Comparison of ENCODE assay signal across 9 mouse cellular contexts in genomic region chr16:8674165-8674564, GRCm38 (mm10). TPM values are rescaled to one million over a fixed set of nuclear protein-coding genes. Genes with fewer than 3 reads are reported as not detected.
DNase-seq lines count a peak whose midpoint lies in the region; ATAC-seq and TF ChIP-seq lines count a peak whose summit lies in the region.
"Had no signal": no experiment of that assay in that cellular context is flagged by ENCODE, and none has a peak within 500 bp of the region (broad histone marks: within the 10 kb centered on the region; RNA-seq: fewer than 3 reads in every experiment).

No protein-coding gene starts in this region.

- no peaks in the 10 kb centered on the region for H3K36me3 ChIP-seq in midbrain, postnatal 0 days (ENCODE audit: insufficient read depth, low read length)

- H3K27ac ChIP-seq in layer of hippocampus, adult 2 months = no peak overlapping the region
- no peak overlapping the region for H3K27ac ChIP-seq in midbrain, postnatal 0 days (ENCODE audit: low read depth, low read length)

- H3K9ac ChIP-seq in midbrain, postnatal 0 days (replicated peaks; ENCODE audit: low read length, poor library complexity, severe bottlenecking) = no peak overlapping the region

- H3K4me1 ChIP-seq in midbrain, postnatal 0 days (ENCODE audit: insufficient read depth, low read length) = peaks cover 10% of the 10 kb centered on the region; the same call in 1 of the 2 replicates

- no peak overlapping the region for H3K4me3 ChIP-seq in layer of hippocampus, adult 2 months
- H3K4me3 ChIP-seq in midbrain, postnatal 0 days (ENCODE audit: low read depth, low read length) = no peak overlapping the region

- TF ChIP-seq CTCF in layer of hippocampus, adult 2 months (conservative IDR thresholded peaks at IDR 0.05) = peak; percentile 87
- peak; percentile 90 for TF ChIP-seq CTCF in midbrain, postnatal 0 days (IDR thresholded peaks at IDR 0.05)

- 3% methylated on average over 8 of the region's 8 CpGs for WGBS in midbrain, postnatal 0 days

- no peak for ATAC-seq in midbrain, postnatal 0 days (ENCODE audit: low FRiP score)

- peak in 1 of 2 experiments; percentile 61 for DNase-seq in layer of hippocampus, adult 2 months (ENCODE audit: low spot score in 2 of 2)
- DNase-seq in layer of hippocampus, adult 9-11 months = no peak
- DNase-seq in Muller cell, postnatal 12 days (ENCODE audit: inconsistent ontology term) = peak; percentile 67
- DNase-seq in embryo, embryonic 10.5 days (ENCODE audit: low spot score) = peak; percentile 87
- DNase-seq in kidney, postnatal 10 days = peak; percentile 69
- DNase-seq in midbrain, postnatal 0 days (ENCODE audit: low spot score) = peak; percentile 73
- peak; percentile 85 for DNase-seq in thymus, postnatal 0 days (ENCODE audit: low spot score)
- DNase-seq in left cerebral cortex, adult 8-10 months (ENCODE audit: low spot score in 2 of 2) = no peak

- no peaks in the 10 kb centered on the region for H3K9me3 ChIP-seq in midbrain, postnatal 0 days (ENCODE audit: low read length)

- H3K27me3 ChIP-seq in midbrain, postnatal 0 days (ENCODE audit: insufficient read depth, low read length) = no peaks in the 10 kb centered on the region

- H3K4me2 ChIP-seq in midbrain, postnatal 0 days (ENCODE audit: low read depth, low read length, poor library complexity, severe bottlenecking) = no peak overlapping the region

RNA-seq across cellular contexts. Expression of gene Carhsp1, which starts 2.2 kb away (rescaled TPM):
- total RNA-seq in layer of hippocampus, adult 2 months (2021) = 10 to 100 TPM; 22.1 to 22.4 TPM
- total RNA-seq in midbrain, postnatal 0 days (2014; rRNA removed) = 117 and 124 TPM in 2 replicates
- polyA plus RNA-seq in midbrain, postnatal 0 days (2015; fragmentation: Nextera tagmentation; extraction: Ambion mirVana) = 98.5 and 100 TPM in 2 replicates
- polyA plus RNA-seq in thymus, postnatal 0 days (2015; fragmentation: Nextera tagmentation; extraction: Ambion mirVana) = 34.2 and 37.6 TPM in 2 replicates
- total RNA-seq in left cerebral cortex, adult 8-10 months (2022) = 10 to 100 TPM; 29.8 to 33.0 (median 31.3) TPM

RNA-seq across cellular contexts. Expression of gene Gm5767, which starts 6.4 kb away (rescaled TPM):
- not detected for total RNA-seq in layer of hippocampus, adult 2 months (2021)
- total RNA-seq in midbrain, postnatal 0 days (2014; rRNA removed) = not detected in 2 replicates
- not detected in 2 replicates for polyA plus RNA-seq in midbrain, postnatal 0 days (2015; fragmentation: Nextera tagmentation; extraction: Ambion mirVana)
- polyA plus RNA-seq in thymus, postnatal 0 days (2015; fragmentation: Nextera tagmentation; extraction: Ambion mirVana) = not detected in 2 replicates
- total RNA-seq in left cerebral cortex, adult 8-10 months (2022) = not detected
- total RNA-seq: layer of hippocampus, adult 18-20 months had no signal

RNA-seq across cellular contexts. Expression of gene Tmem186, which starts 36.7 kb away (rescaled TPM):
- 10 to 100 TPM; 12.4 to 13.4 TPM for total RNA-seq in layer of hippocampus, adult 2 months (2021)
- 18.6 and 22.1 TPM in 2 replicates for total RNA-seq in midbrain, postnatal 0 days (2014; rRNA removed)
- polyA plus RNA-seq in midbrain, postnatal 0 days (2015; fragmentation: Nextera tagmentation; extraction: Ambion mirVana) = 16.1 and 17.6 TPM in 2 replicates
- polyA plus RNA-seq in thymus, postnatal 0 days (2015; fragmentation: Nextera tagmentation; extraction: Ambion mirVana) = 20.1 and 22.8 TPM in 2 replicates
- 10 to 100 TPM; 12.5 to 14.2 (median 13.5) TPM for total RNA-seq in left cerebral cortex, adult 8-10 months (2022)

RNA-seq across cellular contexts. Expression of gene Pmm2, which starts 36.7 kb away (rescaled TPM):
- total RNA-seq in layer of hippocampus, adult 2 months (2021) = 10 to 100 TPM; 34.9 to 35.9 TPM
- total RNA-seq in midbrain, postnatal 0 days (2014; rRNA removed) = 27.8 and 39.6 TPM in 2 replicates
- 24.6 and 24.8 TPM in 2 replicates for polyA plus RNA-seq in midbrain, postnatal 0 days (2015; fragmentation: Nextera tagmentation; extraction: Ambion mirVana)
- polyA plus RNA-seq in thymus, postnatal 0 days (2015; fragmentation: Nextera tagmentation; extraction: Ambion mirVana) = 53.3 and 60.3 TPM in 2 replicates
- total RNA-seq in left cerebral cortex, adult 8-10 months (2022) = 10 to 100 TPM; 28.6 to 33.1 (median 29.1) TPM

Comparison
In these comparisons a context has a peak if more than half of its experiments do, and no peak if none do; other contexts are left out.
1. DNase-seq: peak in Muller cell, postnatal 12 days (single experiment), embryo, embryonic 10.5 days (single experiment), kidney, postnatal 10 days (single experiment), midbrain, postnatal 0 days (single experiment) and thymus, postnatal 0 days (single experiment); none in layer of hippocampus, adult 9-11 months (single experiment) and left cerebral cortex, adult 8-10 months (0 of 2).